Mouse (Mus musculus): ENCODE measurements around the gene Fhit. TPM values are rescaled to one million over a fixed set of nuclear protein-coding genes. Genes with fewer than 3 reads are reported as not detected.

Gene Fhit
- polyA plus RNA-seq, 1 experiment from 2014 or later: 8.0 TPM

DNA sequence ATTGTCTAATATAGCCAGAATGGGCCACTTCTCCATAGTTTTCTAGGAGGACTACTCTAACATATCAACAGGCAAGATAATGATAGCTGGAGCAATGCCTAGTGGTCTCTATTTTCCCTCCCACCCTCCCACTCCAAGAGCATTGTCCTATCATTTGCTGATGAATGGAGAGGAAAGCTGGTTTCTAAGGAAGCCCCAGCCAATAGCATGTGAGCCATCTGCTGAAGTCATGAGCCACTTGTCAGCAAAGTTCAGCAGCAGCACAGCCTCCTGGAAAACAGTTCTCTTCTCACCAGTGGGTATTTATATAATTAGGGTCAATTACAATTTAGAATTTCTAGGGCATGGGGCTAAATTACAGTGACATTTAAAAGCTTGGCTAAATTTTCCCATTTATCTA is 1035.3 kb downstream of the Fhit start:
- Histone ChIP-seq H3K4me1 (replicated peaks) (no peaks in the 10 kb centered on the region), H3K27me3 (no peaks in the 10 kb centered on the region), H3K4me3 (no peak overlapping the region), H3K9me3 (no peaks in the 10 kb centered on the region), H3K27ac (no peak overlapping the region), H3K9ac (no peak overlapping the region), H3K36me3 (no peaks in the 10 kb centered on the region), H3K4me2 (no peak overlapping the region)
- no peak for ATAC-seq (ENCODE audit: low FRiP score)

DNA sequence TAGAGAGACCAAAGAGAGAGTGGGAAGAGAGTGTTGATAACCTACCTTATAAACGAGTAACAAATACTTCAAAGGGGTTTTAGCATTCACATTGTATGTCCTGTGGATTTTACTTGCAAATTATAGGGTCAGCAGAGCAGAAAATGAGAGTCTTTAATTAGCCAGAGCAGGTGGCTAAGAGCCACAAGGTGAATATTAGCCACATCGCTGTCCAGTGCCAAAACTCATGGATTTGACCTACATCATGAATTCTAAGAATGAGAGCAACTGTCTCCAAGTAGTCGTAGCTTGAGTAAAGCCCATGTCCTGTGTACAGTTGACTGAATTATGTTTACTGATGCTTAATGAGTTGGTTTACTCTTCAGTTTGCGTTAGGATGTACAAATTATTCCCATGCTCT is 1039.7 kb downstream of the Fhit start:
- H3K27me3 ChIP-seq: no peaks in the 10 kb centered on the region
- H3K36me3 ChIP-seq: no peaks in the 10 kb centered on the region
- H3K9me3 ChIP-seq: no peaks in the 10 kb centered on the region
- H3K27ac ChIP-seq: no peak overlapping the region
- no peaks in the 10 kb centered on the region for H3K4me1 ChIP-seq (replicated peaks)
- no peak overlapping the region for H3K4me2 ChIP-seq
- H3K4me3 ChIP-seq: no peak overlapping the region
- no peak overlapping the region for H3K9ac ChIP-seq
- ATAC-seq (ENCODE audit: low FRiP score): no peak
- WGBS: 84% methylated on average over 4 of the region's 4 CpGs

DNA sequence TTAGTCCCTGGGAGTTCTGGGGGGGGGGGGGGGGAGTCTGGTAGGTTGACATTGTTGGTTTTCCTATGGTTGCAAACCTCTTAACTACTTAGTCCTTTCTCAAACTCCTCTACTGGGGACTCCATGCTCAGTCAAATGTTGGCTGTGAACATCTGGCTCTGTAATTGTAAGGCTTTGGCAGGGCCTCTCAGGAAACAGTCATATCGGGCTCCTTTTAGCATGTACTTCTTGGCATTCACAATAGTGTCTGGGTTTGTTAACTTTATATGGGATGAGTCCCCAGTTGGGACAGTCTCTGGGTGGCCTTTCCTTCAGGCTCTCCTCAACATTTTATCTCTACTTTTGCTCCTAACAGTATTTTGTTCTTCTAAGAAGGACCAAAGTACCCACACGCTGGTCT is 1065.6 kb downstream of the Fhit start:
- ATAC-seq (ENCODE audit: low FRiP score): no peak
- no peak overlapping the region for H3K27ac ChIP-seq
- 93% methylated on average over 2 of the region's 2 CpGs for WGBS
- no peak overlapping the region for H3K9ac ChIP-seq
- H3K27me3 ChIP-seq: no peaks in the 10 kb centered on the region
- H3K4me1 ChIP-seq (replicated peaks): no peaks in the 10 kb centered on the region
- no peak overlapping the region for H3K4me2 ChIP-seq
- no peaks in the 10 kb centered on the region for H3K36me3 ChIP-seq
- no peaks in the 10 kb centered on the region for H3K9me3 ChIP-seq
- H3K4me3 ChIP-seq: no peak overlapping the region

DNA sequence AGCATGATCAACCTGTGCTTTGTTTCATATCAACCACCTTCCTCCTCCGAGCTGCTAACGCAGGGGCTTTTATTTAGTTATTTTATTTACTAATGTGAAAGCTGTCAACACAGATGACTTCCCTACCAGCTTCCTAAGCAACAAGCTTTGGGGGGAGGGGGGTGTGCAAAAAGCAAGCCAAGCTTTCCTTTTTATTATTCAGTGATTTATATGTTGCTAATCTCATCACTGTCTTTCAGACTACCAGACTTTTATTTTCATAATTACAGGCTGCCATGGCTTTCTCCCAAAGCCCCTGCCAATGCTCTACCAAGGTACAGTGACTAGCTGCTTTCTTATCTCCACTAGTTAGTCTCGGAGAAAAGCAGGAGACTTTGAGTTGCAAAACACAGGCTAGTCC is 1082.8 kb downstream of the Fhit start:
- H3K4me1 ChIP-seq (replicated peaks): no peaks in the 10 kb centered on the region
- no peak for ATAC-seq (ENCODE audit: low FRiP score)
- no peak overlapping the region for H3K27ac ChIP-seq
- no peak overlapping the region for H3K4me3 ChIP-seq
- H3K36me3 ChIP-seq: no peaks in the 10 kb centered on the region
- H3K27me3 ChIP-seq: no peaks in the 10 kb centered on the region
- H3K9me3 ChIP-seq: no peaks in the 10 kb centered on the region
- 85% methylated on average over 3 of the region's 3 CpGs for WGBS
- no peak overlapping the region for H3K9ac ChIP-seq
- no peak overlapping the region for H3K4me2 ChIP-seq

DNA sequence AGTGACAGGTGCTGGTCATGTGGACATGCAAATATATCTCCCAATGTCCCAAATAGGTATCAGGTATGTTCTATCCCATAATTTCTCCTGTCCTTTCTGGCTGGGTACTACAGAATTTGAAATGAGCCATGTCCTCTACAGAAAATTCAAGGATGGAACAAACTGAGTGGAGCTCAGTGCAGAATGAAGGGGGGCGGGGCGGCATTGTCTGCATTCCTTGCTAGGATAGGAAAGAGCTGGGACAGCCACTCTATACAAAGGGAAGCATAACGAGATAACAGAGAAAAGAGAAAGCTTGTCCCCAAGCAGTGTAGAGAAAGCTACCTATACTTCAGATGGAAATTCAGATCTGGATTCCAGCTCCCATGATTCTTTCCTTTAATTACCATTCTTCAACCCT is 1111.9 kb downstream of the Fhit start:
- Histone ChIP-seq H3K27ac (no peak overlapping the region), H3K4me2 (no peak overlapping the region), H3K36me3 (no peaks in the 10 kb centered on the region), H3K9ac (no peak overlapping the region), H3K4me3 (no peak overlapping the region), H3K4me1 (replicated peaks) (0 out of 2 replicates have a peak, but pooled peaks cover 4% of the 10 kb centered on the region), H3K27me3 (no peaks in the 10 kb centered on the region), H3K9me3 (no peaks in the 10 kb centered on the region)
- ATAC-seq (ENCODE audit: low FRiP score): no peak
- WGBS: 71% methylated on average over 3 of the region's 3 CpGs

DNA sequence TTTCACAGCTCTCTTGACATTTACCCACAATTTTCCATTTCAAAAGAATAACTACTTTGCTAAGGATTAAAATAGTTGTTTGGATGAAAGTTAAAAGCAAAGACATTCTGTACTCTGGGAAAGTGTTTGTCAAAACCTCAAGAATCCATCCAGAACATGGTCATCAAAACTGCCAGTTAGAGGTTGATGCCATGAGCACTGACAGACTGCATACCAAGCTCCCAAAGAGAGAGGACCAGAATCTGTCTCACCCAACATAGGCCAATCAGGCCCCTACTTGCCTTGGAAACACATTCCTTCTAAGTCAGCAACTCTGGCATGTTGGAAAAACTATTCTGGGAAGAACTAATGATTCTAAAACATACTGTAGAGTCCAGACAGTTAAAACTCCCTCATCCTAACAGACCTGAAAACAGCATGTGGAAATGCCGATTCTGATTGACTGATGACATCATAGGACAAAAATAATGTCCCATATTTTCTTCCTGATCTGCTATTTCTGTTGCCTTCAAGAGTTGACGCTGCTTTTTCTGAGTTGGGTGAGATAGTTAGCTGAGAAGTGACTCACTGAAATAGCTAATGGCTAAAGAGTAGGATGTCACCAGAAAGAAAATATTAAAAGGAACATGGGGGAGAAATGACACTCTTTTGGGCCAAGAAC is 1114.6 kb downstream of the Fhit start:
- Histone ChIP-seq H3K4me2 (no peak overlapping the region), H3K27me3 (no peaks in the 10 kb centered on the region), H3K9ac (no peak overlapping the region), H3K36me3 (no peaks in the 10 kb centered on the region), H3K27ac (no peak overlapping the region), H3K4me1 (replicated peaks) (0 out of 2 replicates have a peak, but pooled peaks cover 3% of the 10 kb centered on the region), H3K4me3 (no peak overlapping the region), H3K9me3 (no peaks in the 10 kb centered on the region)
- WGBS: 92% methylated on average over 2 of the region's 2 CpGs
- no peak for ATAC-seq (ENCODE audit: low FRiP score)

DNA sequence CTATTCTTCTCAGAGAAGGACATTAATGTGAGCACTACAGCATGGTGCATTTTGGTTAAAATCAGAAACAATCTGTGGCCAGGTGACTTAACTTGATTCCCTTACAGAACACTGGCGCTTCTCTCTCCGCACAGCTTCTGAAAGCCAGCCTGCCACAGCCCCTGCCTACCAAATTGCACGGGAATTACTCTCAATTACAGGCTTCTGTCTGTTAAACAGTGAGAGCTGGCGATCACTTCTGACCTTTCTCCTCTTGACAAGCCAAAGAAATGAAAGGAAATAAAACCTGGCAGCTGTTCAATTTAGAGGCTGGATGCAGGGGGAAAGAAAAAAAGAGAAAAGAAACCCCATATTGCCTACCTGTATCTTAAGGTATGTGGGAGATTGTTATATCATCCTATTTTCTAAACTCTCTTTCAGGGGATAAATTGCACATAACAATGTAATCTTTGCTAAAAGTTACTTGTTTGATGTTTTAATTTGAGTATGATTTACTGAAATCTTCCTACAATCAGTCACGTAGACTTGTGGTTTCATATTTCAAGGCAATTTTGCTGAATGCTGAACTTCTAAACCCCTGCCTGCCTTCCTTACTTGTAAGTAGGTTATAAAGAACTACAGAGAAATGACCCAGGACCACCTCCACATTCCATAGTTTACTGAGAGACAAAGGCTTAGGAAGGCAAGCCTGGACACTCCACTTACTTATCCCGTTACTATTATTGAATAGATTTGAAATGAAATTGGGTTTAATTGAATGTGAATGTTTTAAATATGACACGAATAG is 1115.3 kb downstream of the Fhit start:
- H3K36me3 ChIP-seq: no peaks in the 10 kb centered on the region
- no peak for ATAC-seq (ENCODE audit: low FRiP score)
- H3K4me3 ChIP-seq: no peak overlapping the region
- H3K4me2 ChIP-seq: no peak overlapping the region
- H3K9ac ChIP-seq: no peak overlapping the region
- H3K27ac ChIP-seq: no peak overlapping the region; the same call in 1 of the 2 replicates
- H3K9me3 ChIP-seq: no peaks in the 10 kb centered on the region
- WGBS: 28% methylated on average over 7 of the region's 7 CpGs
- H3K27me3 ChIP-seq: no peaks in the 10 kb centered on the region
- H3K4me1 ChIP-seq (replicated peaks): 0 out of 2 replicates have a peak, but pooled peaks cover 3% of the 10 kb centered on the region

DNA sequence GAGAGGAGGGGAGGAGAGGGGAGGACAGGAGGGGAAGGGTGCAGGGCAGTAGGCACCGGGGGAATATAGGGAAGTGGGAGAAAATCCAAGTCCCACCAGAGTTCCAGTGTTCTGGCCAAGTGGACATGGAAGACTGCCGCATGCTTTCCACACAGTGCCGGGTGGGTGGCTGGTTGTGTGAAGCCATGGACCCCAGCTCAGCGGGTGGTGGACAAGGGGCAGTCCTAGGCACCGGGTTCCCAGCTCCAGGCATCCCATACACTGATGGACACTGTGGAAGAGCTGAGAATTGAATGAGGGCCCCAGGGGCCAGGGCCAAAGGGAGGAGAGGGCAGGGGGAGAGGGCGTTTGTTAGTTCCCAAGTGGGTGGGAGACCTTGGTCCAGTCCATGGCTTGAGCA is 1123.8 kb downstream of the Fhit start:
- Histone ChIP-seq H3K36me3 (no peaks in the 10 kb centered on the region), H3K27ac (no peak overlapping the region), H3K9ac (no peak overlapping the region), H3K4me3 (no peak overlapping the region), H3K9me3 (no peaks in the 10 kb centered on the region), H3K4me1 (replicated peaks) (peaks cover 3% of the 10 kb centered on the region; the same call in 1 of the 2 replicates), H3K27me3 (peaks cover 10% of the 10 kb centered on the region; the same call in 1 of the 2 replicates), H3K4me2 (no peak overlapping the region)
- 0 out of 2 replicates have a peak, but pooled peaks have one; percentile 7 for ATAC-seq (ENCODE audit: low FRiP score)
- WGBS: 88% methylated on average over 6 of the region's 6 CpGs

DNA sequence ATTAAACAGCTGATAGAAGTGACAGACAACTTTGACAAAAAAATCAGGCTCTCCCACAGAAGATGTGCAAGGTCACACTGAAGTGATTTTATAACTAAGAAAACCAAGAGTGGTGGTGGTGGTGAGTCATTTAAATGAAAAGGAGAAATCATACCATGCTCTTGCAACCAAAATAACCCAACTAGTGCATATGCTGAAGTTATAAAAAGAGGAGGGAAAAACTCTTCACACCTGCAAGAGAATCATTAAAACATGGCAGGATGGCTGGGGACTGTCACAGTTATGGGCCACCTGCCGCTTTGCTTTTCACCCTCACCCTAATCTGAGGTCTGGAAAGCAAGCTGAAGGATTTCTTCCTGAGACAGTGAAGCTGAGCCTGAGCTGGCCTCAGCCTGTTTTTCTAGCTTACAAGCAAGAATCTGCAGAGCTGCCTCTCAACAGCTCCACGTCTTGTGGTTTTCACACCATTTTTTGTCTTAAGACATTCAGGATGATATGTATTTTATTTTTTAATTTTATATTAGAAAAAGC is 1125.1 kb downstream of the Fhit start:
- Histone ChIP-seq H3K9ac (no peak overlapping the region), H3K27ac (no peak overlapping the region), H3K9me3 (no peaks in the 10 kb centered on the region), H3K36me3 (no peaks in the 10 kb centered on the region), H3K4me2 (no peak overlapping the region), H3K27me3 (peaks cover 10% of the 10 kb centered on the region; the same call in 1 of the 2 replicates), H3K4me3 (no peak overlapping the region), H3K4me1 (replicated peaks) (peaks cover 3% of the 10 kb centered on the region; the same call in 1 of the 2 replicates)
- 75% methylated on average over 2 of the region's 2 CpGs for WGBS
- ATAC-seq (ENCODE audit: low FRiP score): no peak

DNA sequence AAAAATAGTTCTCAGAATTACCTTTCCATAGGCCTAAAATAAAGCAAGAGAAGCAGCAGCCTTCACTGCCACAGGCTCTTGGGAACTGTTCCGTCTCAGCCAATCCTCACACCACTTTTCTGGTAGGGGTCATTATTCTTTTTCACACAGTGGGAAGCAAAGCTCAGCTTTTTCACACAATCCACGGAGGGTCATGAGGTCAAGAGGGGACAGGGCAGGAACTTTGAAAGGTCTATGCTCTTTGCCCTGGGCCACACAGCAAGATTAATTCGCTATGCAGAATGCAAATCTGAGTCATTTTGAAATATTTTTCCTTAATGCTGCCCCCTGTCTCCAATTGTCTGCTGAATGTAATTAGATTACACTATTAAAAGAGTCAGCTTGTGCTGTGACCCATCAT is 1126.2 kb downstream of the Fhit start:
- H3K4me3 ChIP-seq: no peak overlapping the region
- no peak for ATAC-seq (ENCODE audit: low FRiP score)
- peaks cover 3% of the 10 kb centered on the region; the same call in 1 of the 2 replicates for H3K4me1 ChIP-seq (replicated peaks)
- no peaks in the 10 kb centered on the region for H3K9me3 ChIP-seq
- H3K36me3 ChIP-seq: no peaks in the 10 kb centered on the region
- peaks cover 10% of the 10 kb centered on the region; the same call in 1 of the 2 replicates for H3K27me3 ChIP-seq
- WGBS: 7% methylated on average over 3 of the region's 3 CpGs
- no peak overlapping the region for H3K4me2 ChIP-seq
- H3K27ac ChIP-seq: no peak overlapping the region
- H3K9ac ChIP-seq: no peak overlapping the region

DNA sequence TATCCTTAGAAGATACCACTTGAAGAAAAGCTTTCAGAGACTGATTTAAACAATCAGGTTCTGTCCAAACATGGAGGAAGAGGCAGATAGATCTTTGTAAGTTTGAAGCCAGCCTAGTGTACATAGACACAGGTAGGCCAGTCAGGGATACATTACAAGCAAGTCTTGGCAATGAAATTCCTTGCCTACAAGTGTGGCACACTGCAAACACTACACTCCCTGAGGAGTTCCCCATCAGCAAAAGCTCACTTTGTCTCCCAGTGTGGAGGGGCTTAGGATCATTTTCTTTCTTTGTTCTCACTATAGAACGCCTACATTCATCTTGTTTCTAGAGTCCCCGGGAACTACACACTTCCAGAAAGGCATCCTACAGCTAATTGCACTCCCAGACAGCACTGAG is 1126.6 kb downstream of the Fhit start:
- WGBS: 10% methylated on average over 2 of the region's 2 CpGs
- peaks cover 3% of the 10 kb centered on the region; the same call in 1 of the 2 replicates for H3K4me1 ChIP-seq (replicated peaks)
- H3K36me3 ChIP-seq: no peaks in the 10 kb centered on the region
- H3K9me3 ChIP-seq: no peaks in the 10 kb centered on the region
- no peak overlapping the region for H3K27ac ChIP-seq
- H3K4me3 ChIP-seq: no peak overlapping the region
- H3K9ac ChIP-seq: no peak overlapping the region
- no peak for ATAC-seq (ENCODE audit: low FRiP score)
- peaks cover 10% of the 10 kb centered on the region; the same call in 1 of the 2 replicates for H3K27me3 ChIP-seq
- no peak overlapping the region for H3K4me2 ChIP-seq

DNA sequence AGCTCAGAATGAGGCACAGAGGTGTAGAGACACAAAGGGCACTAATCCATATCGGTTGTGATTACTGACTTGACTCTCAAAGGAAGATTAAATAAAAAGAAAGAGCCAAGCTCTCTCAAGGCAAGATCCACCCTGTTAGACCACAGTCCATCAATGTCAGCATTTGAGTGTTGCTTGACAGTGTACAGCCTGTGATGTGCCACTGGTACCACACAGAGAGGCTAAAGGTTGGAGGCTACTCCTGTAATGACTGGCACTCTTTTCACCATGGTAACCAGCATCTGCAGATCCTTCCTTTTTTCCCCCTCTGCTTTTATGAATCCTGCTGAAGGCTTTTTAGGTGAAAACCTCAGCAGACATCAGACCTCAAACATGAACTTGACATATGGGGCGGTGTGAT is 1138.5 kb downstream of the Fhit start:
- Histone ChIP-seq H3K36me3 (no peaks in the 10 kb centered on the region), H3K27ac (no peak overlapping the region), H3K4me1 (replicated peaks) (peaks cover 11% of the 10 kb centered on the region; the same call in 1 of the 2 replicates), H3K4me3 (no peak overlapping the region), H3K9ac (no peak overlapping the region), H3K27me3 (no peaks in the 10 kb centered on the region), H3K4me2 (no peak overlapping the region), H3K9me3 (no peaks in the 10 kb centered on the region; the same call in 1 of the 2 replicates)
- no peak for ATAC-seq (ENCODE audit: low FRiP score)
- WGBS: 90% methylated on average over 2 of the region's 2 CpGs
